Mouse (Mus musculus) cortical plate, adult 2 months (tissue): ENCODE measurements at regions not wholly inside any gene's neighbourhood (a gene's known extent, or its start where the extent isn't known, plus 50 kb on each side); places are given as distances from the start of the nearest gene placed in this dataset.
"Not testable (repeated sequence)": the region's sequence is repeated elsewhere in the genome, so short reads cannot be mapped to it uniquely, and the experiment has no call there.

Experiments
- H3K27ac ChIP-seq: fragments of 200-500 bp; 2 replicates; pipeline ENCODE4 v1.5.1; 2012; ENCODE audit warnings: low read length, control low read depth, inconsistent platforms; ENCODE audit not compliant: insufficient read depth
- H3K4me1 ChIP-seq: fragments of 200-500 bp; 2 replicates; pipeline ENCODE4 v1.6.1; 2011; ENCODE audit warnings: low read length; ENCODE audit not compliant: control insufficient read depth, insufficient read depth
- H3K4me3 ChIP-seq: fragments of 200-500 bp; 2 replicates; pipeline ENCODE4 v1.5.1; 2011; ENCODE audit warnings: mild to moderate bottlenecking, low read length, control low read depth; ENCODE audit not compliant: insufficient read depth
- CTCF ChIP-seq: fragments of 200-500 bp; IDR thresholded peaks from 2 replicates; pipeline ENCODE4 v1.5.1; 2011; ENCODE audit warnings: mild to moderate bottlenecking, control low read depth, low read length; ENCODE audit not compliant: insufficient read depth; ENCODE audit errors: extremely low read depth
- POLR2A ChIP-seq: fragments of 200-500 bp; IDR thresholded peaks from 2 replicates; pipeline ENCODE4 v1.6.1; 2011; ENCODE audit warnings: mild to moderate bottlenecking, low read length, control low read depth; ENCODE audit not compliant: insufficient read depth; ENCODE audit errors: extremely low read depth

DNA sequence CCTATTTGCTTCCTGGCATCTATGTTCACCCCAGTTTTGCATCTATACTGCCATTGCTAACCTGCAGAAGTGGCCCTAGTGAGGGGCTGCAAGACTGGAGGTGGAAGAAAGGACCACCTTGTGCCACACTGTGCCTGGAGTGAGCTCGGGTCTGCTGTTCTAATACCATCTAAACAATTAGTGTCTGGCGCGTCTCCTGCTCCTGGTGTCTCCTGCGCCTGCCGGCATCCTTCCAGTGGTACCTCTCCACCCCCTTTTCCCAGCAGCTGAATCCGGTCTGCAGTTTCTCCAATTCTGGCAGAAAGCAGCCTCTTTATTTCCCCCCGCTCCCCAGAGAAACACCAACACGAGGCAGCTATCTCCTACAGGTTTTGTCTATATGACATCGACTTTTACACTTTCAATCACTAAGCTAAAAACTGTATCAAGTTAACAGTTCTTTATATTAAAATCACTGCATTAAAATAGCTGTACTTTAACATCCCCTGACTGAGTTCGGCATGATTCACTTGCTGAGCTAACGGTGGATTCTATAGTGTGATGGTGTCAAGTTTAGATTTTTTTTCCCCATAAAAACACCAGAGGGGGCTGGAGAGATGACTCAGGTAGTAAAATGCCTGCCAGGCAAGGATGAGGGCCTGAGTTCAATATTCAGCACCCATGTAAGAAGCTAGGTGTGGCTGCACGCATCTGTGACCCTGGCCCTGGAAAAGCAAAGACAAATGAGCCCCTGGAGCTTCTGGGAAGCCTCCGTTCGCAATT is 131.1 kb upstream of the 1700025G04Rik start:
- no peak overlapping the region for H3K4me3 ChIP-seq
- TF ChIP-seq POLR2A (no peak), CTCF (no peak)
- no peak overlapping the region for H3K27ac ChIP-seq
- no peaks in the 10 kb centered on the region for H3K4me1 ChIP-seq

DNA sequence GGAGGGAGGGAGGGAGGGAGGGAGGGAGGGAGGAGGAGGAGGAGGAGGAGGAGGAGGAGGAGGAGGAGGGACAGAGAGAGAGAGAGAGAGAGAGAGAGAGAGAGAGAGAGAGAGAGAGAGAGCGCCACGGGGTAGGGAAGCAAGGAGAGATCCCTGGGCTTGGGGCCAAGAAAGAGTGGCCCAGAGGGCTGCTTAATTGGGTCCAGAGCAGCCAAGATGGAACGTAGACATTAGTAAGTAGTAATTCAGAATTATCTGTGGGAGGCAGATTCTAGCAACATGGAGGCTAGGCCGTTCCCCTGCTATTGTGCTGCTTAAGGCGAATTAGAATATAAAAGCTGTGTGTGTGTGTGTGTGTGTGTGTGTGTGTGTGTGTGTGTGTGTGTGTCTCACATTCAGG is 129.8 kb upstream of the 1700025G04Rik start:
- not testable (repeated sequence) for H3K27ac ChIP-seq, H3K4me3 ChIP-seq

DNA sequence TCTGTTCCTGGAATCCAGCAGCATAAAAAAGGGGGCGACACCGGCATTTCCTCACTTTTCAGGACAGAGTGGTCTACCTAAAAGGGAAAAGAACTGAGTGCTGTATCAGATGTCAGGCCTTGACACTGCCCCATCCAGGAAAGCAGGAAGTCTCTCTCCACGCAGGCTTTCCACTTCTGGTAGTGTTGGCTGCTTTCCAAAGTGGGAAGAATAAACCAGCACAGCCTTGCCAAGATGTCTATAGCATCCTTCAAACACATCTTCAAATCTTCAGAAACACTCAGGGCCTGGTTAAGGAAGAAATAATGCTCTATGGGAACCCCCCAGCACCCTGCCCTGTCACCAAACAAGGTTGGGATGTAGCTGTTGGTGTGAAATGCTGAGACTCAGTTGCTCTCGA is 127.5 kb upstream of the 1700025G04Rik start:
- TF ChIP-seq CTCF = no peak
- H3K27ac ChIP-seq = no peak overlapping the region
- H3K4me3 ChIP-seq = no peak overlapping the region
- no peaks in the 10 kb centered on the region for H3K4me1 ChIP-seq

More for the DNA sequence above, 129.8 kb upstream of the 1700025G04Rik start:
- H3K4me1 ChIP-seq = not testable (repeated sequence)

DNA sequence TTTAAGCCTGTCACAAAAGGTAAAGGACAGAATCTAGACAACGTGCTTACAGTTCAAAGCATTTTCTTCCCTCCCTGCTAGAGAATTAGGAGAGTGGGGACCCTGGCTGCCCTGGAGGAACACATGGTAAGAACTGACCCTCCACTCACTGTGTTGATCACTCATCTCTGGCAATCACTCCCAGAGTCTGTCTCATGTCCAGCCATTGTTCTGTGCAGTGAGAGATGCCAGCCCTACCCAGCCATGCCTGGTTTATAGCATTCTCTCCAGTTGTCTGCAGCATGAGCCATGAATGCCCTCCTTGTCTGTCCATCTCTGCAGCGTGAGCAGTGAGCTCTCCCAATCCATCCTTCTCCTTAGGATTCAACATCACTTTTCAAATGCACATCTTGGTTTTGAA is 124.5 kb upstream of the 1700025G04Rik start:
- H3K4me3 ChIP-seq = no peak overlapping the region
- TF ChIP-seq CTCF (no peak), POLR2A (no peak)
- no peak overlapping the region for H3K27ac ChIP-seq
- H3K4me1 ChIP-seq = no peaks in the 10 kb centered on the region

DNA sequence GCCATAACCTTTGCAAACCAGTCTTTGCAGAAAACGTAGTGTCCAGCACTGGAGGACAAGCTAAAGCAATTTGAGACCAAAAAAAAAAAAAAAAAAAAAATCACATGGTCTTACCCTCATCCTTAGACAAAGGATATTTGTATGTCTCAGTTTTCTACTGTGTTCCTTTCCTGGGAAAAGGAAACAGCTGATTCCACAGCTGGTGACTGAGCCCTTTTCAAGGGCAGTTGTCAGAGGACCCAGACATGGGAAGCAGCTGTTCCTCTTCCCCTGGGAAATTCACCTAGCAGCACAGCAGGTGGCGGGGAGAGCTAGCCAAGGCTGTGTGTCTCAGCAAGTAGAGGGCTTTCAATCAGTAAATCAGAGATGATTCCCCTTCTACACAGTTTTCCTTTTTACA is 113.3 kb upstream of the 1700025G04Rik start:
- TF ChIP-seq POLR2A (no peak), CTCF (no peak)
- no peak overlapping the region for H3K4me3 ChIP-seq
- no peaks in the 10 kb centered on the region for H3K4me1 ChIP-seq
- H3K27ac ChIP-seq = no peak overlapping the region

DNA sequence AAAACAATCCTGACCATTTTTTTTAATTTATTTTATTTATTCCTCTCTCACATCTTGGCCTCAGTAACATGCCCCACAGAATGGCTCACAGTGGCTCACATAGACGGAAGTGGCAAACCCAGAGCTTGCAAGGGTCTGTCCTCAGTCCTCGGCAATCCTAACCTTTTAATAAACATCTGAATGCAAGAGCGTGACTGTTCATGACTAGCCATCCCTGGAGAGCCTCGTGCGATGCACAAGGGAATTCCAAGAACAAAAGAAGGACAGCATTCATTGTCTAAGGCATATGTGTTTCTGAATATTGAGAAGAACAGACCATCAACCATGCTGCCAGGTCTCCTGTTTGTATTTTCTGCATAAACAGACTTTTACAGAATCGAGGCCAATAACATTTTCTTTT is 98.8 kb upstream of the 1700025G04Rik start:
- no peak for TF ChIP-seq CTCF
- no peak for TF ChIP-seq POLR2A

DNA sequence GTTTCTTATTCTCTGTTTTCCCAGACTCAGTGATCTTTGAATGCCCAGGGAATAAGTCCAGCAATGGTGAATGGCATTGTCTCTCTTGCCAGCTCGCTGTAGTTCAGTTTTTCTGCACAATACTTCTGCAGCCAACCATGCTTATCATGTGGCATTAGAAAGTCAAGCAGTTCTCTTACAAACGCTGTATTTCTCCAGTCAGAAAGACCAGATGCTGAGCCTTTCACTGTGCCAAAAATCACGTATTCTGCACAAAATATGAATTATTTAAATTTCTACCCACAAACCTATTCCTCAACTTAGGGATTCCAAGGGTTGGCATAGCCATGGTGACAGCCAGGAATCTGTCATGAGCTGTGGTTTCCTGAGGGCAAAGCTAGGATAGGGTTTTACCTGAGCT is 95.0 kb upstream of the 1700025G04Rik start:
- H3K4me3 ChIP-seq = no peak overlapping the region
- TF ChIP-seq POLR2A = no peak
- no peak for TF ChIP-seq CTCF
- no peaks in the 10 kb centered on the region for H3K4me1 ChIP-seq
- no peak overlapping the region for H3K27ac ChIP-seq

More for the DNA sequence above, 98.8 kb upstream of the 1700025G04Rik start:
- H3K27ac ChIP-seq = no peak overlapping the region
- H3K4me3 ChIP-seq = no peak overlapping the region
- H3K4me1 ChIP-seq = no peaks in the 10 kb centered on the region

DNA sequence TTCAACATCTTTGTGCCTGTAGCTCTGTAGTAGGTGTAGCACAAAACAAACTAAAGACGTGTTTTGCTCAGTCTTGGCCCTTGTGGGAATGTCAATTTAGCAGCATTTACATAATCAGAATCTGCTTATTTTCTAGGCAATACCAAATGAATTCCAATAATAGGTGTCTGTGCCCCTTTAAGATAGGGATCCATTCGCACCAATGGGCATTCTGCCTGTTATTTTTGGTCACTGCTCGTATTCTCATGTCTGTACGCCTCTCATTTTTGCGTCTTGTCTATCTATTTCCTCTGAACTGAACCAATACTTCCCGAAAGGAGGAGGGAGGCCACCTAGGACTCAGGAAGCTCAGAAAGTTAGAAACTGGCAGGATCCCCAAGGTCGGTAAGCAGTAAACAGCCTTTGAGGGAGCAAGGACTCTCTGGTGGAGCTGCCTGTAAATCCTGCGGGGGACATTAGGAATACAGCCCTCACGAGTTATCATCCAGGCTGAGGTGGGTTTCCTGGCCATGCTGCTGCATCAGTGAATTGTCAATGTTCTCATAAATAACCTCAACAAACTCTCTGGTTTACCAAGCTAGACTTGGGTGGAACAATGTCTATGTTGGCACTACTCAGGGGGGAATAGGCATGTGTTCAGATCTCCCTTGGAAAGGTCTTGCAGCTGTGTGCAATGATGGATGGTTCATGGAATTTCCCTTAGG is 86.5 kb upstream of the 1700025G04Rik start:
- H3K4me3 ChIP-seq = no peak overlapping the region
- H3K4me1 ChIP-seq = 0 out of 2 replicates have a peak, but pooled peaks cover 1% of the 10 kb centered on the region
- no peak overlapping the region for H3K27ac ChIP-seq
- TF ChIP-seq POLR2A (no peak), CTCF (no peak)

DNA sequence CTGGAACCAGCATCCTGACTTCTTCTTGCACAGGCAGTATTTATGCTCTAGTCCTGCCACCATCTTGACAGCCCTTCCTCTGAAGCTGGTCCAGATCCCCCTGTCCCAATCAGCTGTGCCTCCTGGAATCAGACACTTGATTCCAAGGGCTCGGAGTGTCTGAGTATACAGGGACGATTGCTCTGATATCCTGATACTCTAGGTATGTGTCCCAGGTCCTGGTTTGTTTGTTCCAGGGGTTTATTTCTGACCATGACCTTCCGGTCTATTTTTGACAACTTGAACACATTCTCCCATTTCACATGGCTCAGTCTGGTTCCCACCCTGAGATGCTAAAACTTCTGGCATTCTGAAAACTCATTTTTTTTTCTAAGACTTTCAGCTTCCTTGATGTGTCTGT is 85.8 kb upstream of the 1700025G04Rik start:
- Histone ChIP-seq H3K4me1 (0 out of 2 replicates have a peak, but pooled peaks cover 1% of the 10 kb centered on the region), H3K4me3 (no peak overlapping the region)
- TF ChIP-seq POLR2A = no peak
- TF ChIP-seq CTCF = no peak

DNA sequence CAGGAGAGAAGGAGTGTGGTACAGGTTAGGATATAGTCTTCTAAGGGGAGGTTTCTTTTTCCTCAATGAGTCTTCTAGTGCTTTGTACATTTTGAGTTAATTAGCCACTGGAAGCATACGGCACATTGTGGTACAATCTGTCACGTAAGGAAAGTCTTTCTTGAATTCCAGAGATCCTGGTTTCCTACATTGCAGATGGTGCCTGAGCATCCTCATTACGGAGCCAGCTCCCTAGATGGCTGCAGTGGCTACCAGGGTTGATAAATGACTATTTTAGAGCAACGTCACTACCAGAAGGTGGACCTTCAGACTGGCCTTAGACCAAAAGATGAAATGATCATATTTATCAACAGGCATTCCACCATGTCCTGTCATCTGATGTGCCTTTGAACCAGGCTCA is 84.5 kb upstream of the 1700025G04Rik start:
- H3K4me3 ChIP-seq = no peak overlapping the region
- no peak overlapping the region for H3K27ac ChIP-seq
- 0 out of 2 replicates have a peak, but pooled peaks cover 1% of the 10 kb centered on the region for H3K4me1 ChIP-seq
- TF ChIP-seq POLR2A (no peak), CTCF (no peak)

More for the DNA sequence above, 85.8 kb upstream of the 1700025G04Rik start:
- H3K27ac ChIP-seq = no peak overlapping the region
